Mouse (Mus musculus) neural tube, embryonic 14.5 days (tissue): ENCODE measurements around the gene Olfr105-ps. TPM values are rescaled to one million over a fixed set of nuclear protein-coding genes. Genes with fewer than 3 reads are reported as not detected.

Experiments used
- ATAC-seq: fragments of 200-750 bp; cut with Nextera tagmentation; 2 replicates; pipeline ENCODE4 v1.8.0; 2017; ENCODE audit warnings: low read depth, mild to moderate bottlenecking, moderate TSS enrichment, moderate library complexity
- H3K27ac ChIP-seq: fragments of 300-500 bp; sonication (generic); 2 replicates; pipeline ENCODE4 v1.5.1; 2014; ENCODE audit warnings: low read depth, mild to moderate bottlenecking, control low read depth, low read length, moderate library complexity, mixed read lengths
- H3K27me3 ChIP-seq: fragments of 300-500 bp; sonication (generic); 2 replicates; pipeline ENCODE4 v1.6.1; 2014; ENCODE audit warnings: low read length; ENCODE audit not compliant: control insufficient read depth, insufficient read depth
- H3K36me3 ChIP-seq: fragments of 300-500 bp; sonication (generic); 2 replicates; pipeline ENCODE4 v1.6.1; 2014; ENCODE audit warnings: low read length, mixed read lengths; ENCODE audit not compliant: control insufficient read depth, insufficient read depth
- H3K4me1 ChIP-seq: fragments of 300-500 bp; sonication (generic); 2 replicates; pipeline ENCODE4 v1.6.1; 2014; ENCODE audit warnings: low read length; ENCODE audit not compliant: control insufficient read depth, insufficient read depth
- H3K4me2 ChIP-seq: fragments of 300-500 bp; sonication (generic); 2 replicates; pipeline ENCODE4 v1.6.1; 2014; ENCODE audit warnings: mild to moderate bottlenecking, low read depth, low read length, control low read depth
- H3K4me3 ChIP-seq: fragments of 300-500 bp; sonication (generic); 2 replicates; pipeline ENCODE4 v1.5.1; 2014; ENCODE audit warnings: low read depth, low read length, control low read depth, mixed read lengths
- H3K9ac ChIP-seq: fragments of 300-500 bp; sonication (generic); replicated peaks from 2 replicates; pipeline ENCODE4 v1.6.1; 2014; ENCODE audit warnings: low read depth, mild to moderate bottlenecking, control low read depth, low read length, mixed read lengths
- H3K9me3 ChIP-seq: fragments of 300-500 bp; sonication (generic); 2 replicates; pipeline ENCODE4 v1.6.1; 2016; ENCODE audit warnings: low read length; ENCODE audit not compliant: control insufficient read depth
- WGBS: fragments of 180-500 bp; shearing (Covaris S2); extraction: QIAGEN DNeasy Blood & Tissue Kit; methylation state at CpG from one replicate; pipeline ENCODE4 v1.1.7; 2014; 5-methylcytosine and 5-hydroxymethylcytosine counted together
- polyA plus RNA-seq: library from polyadenylated mRNA; unstranded; fragments of >200 nt; fragmentation: Nextera tagmentation; extraction: Ambion mirVana; gene quantifications from 2 replicates; pipeline ENCODE4 v1.2.1, GENCODE M21; 2014

Olfr105-ps gene
- not detected in 2 replicates for polyA plus RNA-seq

- ATAC-seq: no peak
- H3K9me3 ChIP-seq: no peaks in the 10 kb centered on the region
- no peak within 1 kb of the TSS for H3K27ac ChIP-seq
- no peak within 1 kb of the TSS for H3K4me2 ChIP-seq
- H3K4me3 ChIP-seq: no peak within 1 kb of the TSS
- H3K9ac ChIP-seq: no peak within 1 kb of the TSS
- H3K27me3 ChIP-seq: no peaks in the 10 kb centered on the region
- H3K4me1 ChIP-seq: no peaks in the 10 kb centered on the region
- no peaks in the 10 kb centered on the region for H3K36me3 ChIP-seq
Measured at GRCm38 (mm10) chr17:37378733-37379132, at the start of gene Olfr105-ps. TSS of gene Olfr105-ps (plus strand) at chr17:37379033.

GRCm38 (mm10) chr17:37339598-37339997 is 39.2 kb upstream of the Olfr105-ps start, which contains the start of gene Olfr103:
TSS of gene Olfr103 (minus strand) at chr17:37339698.
- Histone ChIP-seq H3K4me1 (no peaks in the 10 kb centered on the region), H3K4me2 (no peak within 1 kb of the TSS), H3K27ac (no peak within 1 kb of the TSS), H3K27me3 (no peaks in the 10 kb centered on the region), H3K9ac (no peak within 1 kb of the TSS), H3K36me3 (no peaks in the 10 kb centered on the region), H3K4me3 (no peak within 1 kb of the TSS), H3K9me3 (no peaks in the 10 kb centered on the region)
- no peak for ATAC-seq
- WGBS: 91% methylated on average over 2 of the region's 2 CpGs

- Histone ChIP-seq H3K27me3 (no peaks in the 10 kb centered on the region), H3K36me3 (no peaks in the 10 kb centered on the region), H3K4me1 (no peaks in the 10 kb centered on the region), H3K4me3 (no peak within 1 kb of the TSS), H3K4me2 (no peak within 1 kb of the TSS), H3K9ac (no peak within 1 kb of the TSS), H3K9me3 (no peaks in the 10 kb centered on the region), H3K27ac (no peak within 1 kb of the TSS)
- ATAC-seq: no peak
Measured at GRCm38 (mm10) chr17:37359282-37359681, 19.6 kb upstream of the Olfr105-ps start, which contains the start of gene Olfr104-ps. TSS of gene Olfr104-ps (plus strand) at chr17:37359582.

GRCm38 (mm10) chr17:37390093-37390492 is 11.3 kb downstream of the Olfr105-ps start, which contains the start of gene Olfr106-ps:
TSS of gene Olfr106-ps (plus strand) at chr17:37390393.
- Histone ChIP-seq H3K27me3 (no peaks in the 10 kb centered on the region), H3K36me3 (no peaks in the 10 kb centered on the region), H3K4me1 (no peaks in the 10 kb centered on the region), H3K4me3 (no peak within 1 kb of the TSS), H3K27ac (no peak within 1 kb of the TSS), H3K4me2 (no peak within 1 kb of the TSS), H3K9ac (no peak within 1 kb of the TSS), H3K9me3 (no peaks in the 10 kb centered on the region)
- 66% methylated on average over 1 of the region's 1 CpGs for WGBS
- ATAC-seq: no peak

GRCm38 (mm10) chr17:37398926-37399325 is 20.1 kb downstream of the Olfr105-ps start, which contains the start of gene Olfr107:
TSS of gene Olfr107 (plus strand) at chr17:37399226.
- no peaks in the 10 kb centered on the region for H3K27me3 ChIP-seq
- ATAC-seq: no peak
- 83% methylated on average over 3 of the region's 3 CpGs for WGBS

GRCm38 (mm10) chr17:37413380-37413779 is 34.5 kb downstream of the Olfr105-ps start:
- H3K36me3 ChIP-seq: no peaks in the 10 kb centered on the region
- no peak for ATAC-seq
- no peaks in the 10 kb centered on the region for H3K4me1 ChIP-seq
- H3K27ac ChIP-seq: no peak overlapping the region
- no peaks in the 10 kb centered on the region for H3K9me3 ChIP-seq
- H3K4me2 ChIP-seq: no peak overlapping the region
- no peak overlapping the region for H3K9ac ChIP-seq
- no peak overlapping the region for H3K4me3 ChIP-seq
- no peaks in the 10 kb centered on the region for H3K27me3 ChIP-seq

More at GRCm38 (mm10) chr17:37398926-37399325, 20.1 kb downstream of the Olfr105-ps start, which contains the start of gene Olfr107:
- Histone ChIP-seq H3K4me1 (no peaks in the 10 kb centered on the region), H3K4me3 (no peak within 1 kb of the TSS), H3K9ac (no peak within 1 kb of the TSS), H3K9me3 (no peaks in the 10 kb centered on the region), H3K4me2 (no peak within 1 kb of the TSS), H3K27ac (no peak within 1 kb of the TSS), H3K36me3 (no peaks in the 10 kb centered on the region)

Other genes starting within 250 kb of the Olfr105-ps start
- not detected in 2 replicates for gene Olfr93, start 217.5 kb upstream of the Olfr105-ps start, polyA plus RNA-seq
- not detected in 2 replicates for gene Ubd, start 185.1 kb upstream of the Olfr105-ps start, polyA plus RNA-seq
- 0.19 TPM in 1 of 2 replicates, not detected in the other for gene Olfr94, start 178.0 kb upstream of the Olfr105-ps start, polyA plus RNA-seq
- gene Olfr95, start 165.9 kb upstream of the Olfr105-ps start, polyA plus RNA-seq: 0.05 TPM in 1 of 2 replicates, not detected in the other
- not detected in 2 replicates for gene Olfr96, start 158.9 kb upstream of the Olfr105-ps start, polyA plus RNA-seq
- gene Olfr97, start 141.7 kb upstream of the Olfr105-ps start, polyA plus RNA-seq: not detected in 2 replicates
- gene Olfr98, start 115.3 kb upstream of the Olfr105-ps start, polyA plus RNA-seq: not detected in 2 replicates
- 0.42 and 0.91 TPM in 2 replicates for gene H2-M3, start 108.8 kb upstream of the Olfr105-ps start, polyA plus RNA-seq
- not detected in 2 replicates for gene Olfr99, start 95.6 kb upstream of the Olfr105-ps start, polyA plus RNA-seq
- gene Olfr101, start 74.7 kb upstream of the Olfr105-ps start, polyA plus RNA-seq: not detected in 2 replicates
- not detected in 2 replicates for gene Olfr102, start 62.0 kb upstream of the Olfr105-ps start, polyA plus RNA-seq
- not detected in 2 replicates for gene Olfr103, start 39.3 kb upstream of the Olfr105-ps start, polyA plus RNA-seq
- gene Olfr104-ps, start 19.5 kb upstream of the Olfr105-ps start, polyA plus RNA-seq: not detected in 2 replicates
- gene Olfr106-ps, start 11.4 kb downstream of the Olfr105-ps start, polyA plus RNA-seq: not detected in 2 replicates
- not detected in 2 replicates for gene Olfr107, start 20.2 kb downstream of the Olfr105-ps start, polyA plus RNA-seq
- not detected in 2 replicates for gene Olfr108, start 66.4 kb downstream of the Olfr105-ps start, polyA plus RNA-seq
- gene Olfr109, start 79.9 kb downstream of the Olfr105-ps start, polyA plus RNA-seq: not detected in 2 replicates
- gene H2-M2, start 104.5 kb downstream of the Olfr105-ps start, polyA plus RNA-seq: not detected in 2 replicates
- not detected in 2 replicates for gene Olfr110, start 113.4 kb downstream of the Olfr105-ps start, polyA plus RNA-seq
- not detected in 2 replicates for gene Olfr111, start 129.0 kb downstream of the Olfr105-ps start, polyA plus RNA-seq
- not detected in 2 replicates for gene Olfr112, start 190.4 kb downstream of the Olfr105-ps start, polyA plus RNA-seq
- not detected in 2 replicates for gene Olfr113, start 198.6 kb downstream of the Olfr105-ps start, polyA plus RNA-seq
- not detected in 2 replicates for gene Olfr114, start 213.7 kb downstream of the Olfr105-ps start, polyA plus RNA-seq
- not detected in 2 replicates for gene Olfr115, start 248.1 kb downstream of the Olfr105-ps start, polyA plus RNA-seq
- gene Olfr116, start 248.2 kb downstream of the Olfr105-ps start, polyA plus RNA-seq: not detected in 2 replicates